Mouse (Mus musculus): ENCODE data around the gene Cast.

DNA sequence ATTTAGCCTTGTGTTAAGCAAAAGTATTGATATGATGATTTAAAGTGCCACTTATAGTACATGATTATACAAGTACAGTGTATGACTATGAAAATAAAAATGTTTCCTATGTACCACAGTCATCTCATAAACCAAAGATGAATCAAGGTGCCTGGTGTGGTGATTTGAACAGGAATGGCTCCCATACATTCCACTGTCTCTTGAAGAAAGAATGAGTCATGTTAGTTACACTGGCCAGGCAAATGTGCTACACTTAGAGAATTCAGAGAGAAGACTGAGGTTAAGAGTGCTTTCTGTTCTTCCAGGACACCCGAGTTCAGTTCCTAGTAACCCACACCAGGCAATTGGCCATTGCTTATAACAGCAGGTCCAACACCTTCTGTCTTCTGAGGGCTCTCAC, 36.5 kb downstream of the Cast start:
- no peak for TF ChIP-seq TAL1 (IDR thresholded peaks at IDR 0.05; ENCODE audit: low read length)
- TF ChIP-seq GATA1 (IDR thresholded peaks at IDR 0.05; ENCODE audit: low read length), result no peak
